Mouse (Mus musculus) midbrain, embryonic 13.5 days (tissue): ENCODE data around the gene Slc37a1. TPM values are rescaled to one million over a fixed set of nuclear protein-coding genes. Genes with fewer than 3 reads are reported as not detected.
A peak's percentile ranks its signal among the peaks of the same experiment; 100 is the strongest.

Experiments used
- ATAC-seq: fragments of 200-750 bp; cut with Nextera tagmentation; 2 replicates; pipeline ENCODE4 v1.8.0; 2017; ENCODE audit warnings: mild to moderate bottlenecking, moderate TSS enrichment, moderate library complexity
- H3K27ac ChIP-seq: fragments of 300-500 bp; sonication (generic); 2 replicates; pipeline ENCODE4 v1.5.1; 2015; ENCODE audit warnings: inconsistent platforms, mild to moderate bottlenecking, moderate library complexity
- H3K27me3 ChIP-seq: fragments of 300-500 bp; sonication (generic); 2 replicates; pipeline ENCODE4 v1.6.1; 2015; ENCODE audit warnings: mild to moderate bottlenecking, inconsistent platforms
- H3K36me3 ChIP-seq: fragments of 300-500 bp; sonication (generic); 2 replicates; pipeline ENCODE4 v1.6.1; 2015; ENCODE audit warnings: mild to moderate bottlenecking, inconsistent platforms
- H3K4me1 ChIP-seq: fragments of 300-500 bp; sonication (generic); replicated peaks from 2 replicates; pipeline ENCODE4 v1.6.1; 2015; ENCODE audit warnings: inconsistent platforms
- H3K4me2 ChIP-seq: fragments of 300-500 bp; sonication (generic); replicated peaks from 2 replicates; pipeline ENCODE4 v1.6.1; 2015; ENCODE audit warnings: moderate library complexity, mild to moderate bottlenecking, inconsistent platforms
- H3K4me3 ChIP-seq: fragments of 300-500 bp; sonication (generic); replicated peaks from 2 replicates; pipeline ENCODE4 v1.5.1; 2015; ENCODE audit warnings: mild to moderate bottlenecking, inconsistent platforms
- H3K9ac ChIP-seq: fragments of 300-500 bp; sonication (generic); replicated peaks from 2 replicates; pipeline ENCODE4 v1.6.1; 2015; ENCODE audit warnings: mild to moderate bottlenecking, inconsistent platforms
- H3K9me3 ChIP-seq: fragments of 300-500 bp; sonication (generic); 2 replicates; pipeline ENCODE4 v1.6.1; 2016; ENCODE audit warnings: mild to moderate bottlenecking, inconsistent platforms
- WGBS: fragments of 180-500 bp; shearing (Covaris S2); methylation state at CpG from one replicate; pipeline ENCODE4 v1.1.7; 2015; 5-methylcytosine and 5-hydroxymethylcytosine counted together
- polyA plus RNA-seq: library from polyadenylated mRNA; unstranded; fragments of >200 nt; fragmentation: Nextera tagmentation; extraction: Ambion mirVana; gene quantifications from 2 replicates; pipeline ENCODE4 v1.2.1, GENCODE M21; 2015

Slc37a1 gene
- polyA plus RNA-seq, 1 experiment from 2014 or later, result 11.4 TPM

GRCm38 (mm10) chr17:31400294-31400693, 113.7 kb downstream of the Slc37a1 start:
- H3K4me2 ChIP-seq, result no peak overlapping the region
- H3K36me3 ChIP-seq, result peaks cover 9% of the 10 kb centered on the region; the same call in 1 of the 2 replicates
- no peaks in the 10 kb centered on the region for H3K9me3 ChIP-seq
- H3K27me3 ChIP-seq, result no peaks in the 10 kb centered on the region
- H3K4me1 ChIP-seq, result peaks cover 22% of the 10 kb centered on the region
- no peak overlapping the region for H3K4me3 ChIP-seq
- no peak for ATAC-seq
- 77% methylated on average over 6 of the region's 6 CpGs for WGBS
- 0 out of 2 replicates have a peak overlapping the region, but pooled peaks have one; percentile 5 for H3K27ac ChIP-seq
- H3K9ac ChIP-seq, result no peak overlapping the region

Other genes starting within 250 kb of the Slc37a1 start
- gene Abcg1, start 229.1 kb upstream of the Slc37a1 start, polyA plus RNA-seq, result 21.8 and 24.4 TPM in 2 replicates
- 0.97 and 2.0 TPM in 2 replicates for gene Tff3, start 157.1 kb upstream of the Slc37a1 start, polyA plus RNA-seq
- gene Tff2, start 142.5 kb upstream of the Slc37a1 start, polyA plus RNA-seq, result not detected in 2 replicates
- gene Tff1, start 121.5 kb upstream of the Slc37a1 start, polyA plus RNA-seq, result not detected in 2 replicates
- gene Tmprss3, start 87.8 kb upstream of the Slc37a1 start, polyA plus RNA-seq, result not detected in 2 replicates
- 0.12 TPM in 1 of 2 replicates, not detected in the other for gene Ubash3a, start 78.9 kb upstream of the Slc37a1 start, polyA plus RNA-seq
- gene Rsph1, start 9.4 kb upstream of the Slc37a1 start, polyA plus RNA-seq, result 2.4 and 2.7 TPM in 2 replicates
- gene Pde9a, start 99.4 kb downstream of the Slc37a1 start, polyA plus RNA-seq, result 42.0 and 46.2 TPM in 2 replicates
- 39.6 and 43.1 TPM in 2 replicates for gene Wdr4, start 233.2 kb downstream of the Slc37a1 start, polyA plus RNA-seq
- 364 and 385 TPM in 2 replicates for gene Ndufv3, start 233.3 kb downstream of the Slc37a1 start, polyA plus RNA-seq